Mouse (Mus musculus): ENCODE measurements around the gene Pmm1. TPM values are rescaled to one million over a fixed set of nuclear protein-coding genes. Genes with fewer than 3 reads are reported as not detected.

Pmm1 gene
- polyA plus RNA-seq, 1 experiment = 12.1 TPM

DNA sequence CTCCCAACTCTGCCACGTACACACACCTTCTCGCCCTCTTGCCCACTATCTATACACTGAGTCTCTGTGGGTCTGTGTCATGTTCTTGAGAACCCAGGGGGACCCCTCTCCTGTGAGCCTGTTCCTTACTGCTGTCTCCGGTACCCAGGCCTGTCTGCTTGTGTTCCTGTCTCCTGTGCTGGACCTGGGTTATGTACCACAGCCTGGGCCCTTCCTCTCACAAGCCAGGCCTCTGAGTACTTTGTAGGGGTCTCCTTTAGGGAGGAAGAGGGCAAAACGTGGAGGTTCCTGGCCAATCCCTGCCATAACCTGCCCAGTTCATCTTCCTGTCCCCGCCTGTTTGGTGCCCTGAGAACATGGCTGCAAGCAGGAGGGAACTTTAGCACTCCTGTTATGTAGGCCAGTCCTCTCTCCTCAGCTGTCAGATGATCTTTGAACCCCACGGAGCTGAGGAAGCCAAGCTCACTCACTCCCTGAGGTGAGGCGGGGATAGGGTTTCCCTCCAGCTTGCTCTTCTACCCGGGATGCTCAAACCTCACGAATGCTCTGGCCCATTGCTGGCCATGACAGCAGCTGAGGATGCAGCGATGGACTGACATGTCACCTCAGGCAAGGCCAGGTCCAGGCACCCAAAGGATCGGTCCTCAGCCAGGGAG, 11.1 kb downstream of the Pmm1 start:
- Histone ChIP-seq H3K36me3 (ENCODE audit: control insufficient read depth, insufficient read depth, low read length) (no peaks in the 10 kb centered on the region), H3K27ac (ENCODE audit: control insufficient read depth, insufficient read depth, low read depth, low read length) (no peak overlapping the region), H3K4me1 (ENCODE audit: control insufficient read depth, insufficient read depth, low read length) (no peaks in the 10 kb centered on the region), H3K4me3 (ENCODE audit: control insufficient read depth, low read depth, low read length) (no peak overlapping the region), H3K27me3 (ENCODE audit: control insufficient read depth, insufficient read depth, low read length) (no peaks in the 10 kb centered on the region)
- TF ChIP-seq CTCF (IDR thresholded peaks at IDR 0.05; ENCODE audit: control insufficient read depth, insufficient read depth, insufficient replicate concordance, low read depth, low read length) (no peak), POLR2A (IDR thresholded peaks at IDR 0.05; ENCODE audit: control insufficient read depth, low read depth, low read length) (no peak)

DNA sequence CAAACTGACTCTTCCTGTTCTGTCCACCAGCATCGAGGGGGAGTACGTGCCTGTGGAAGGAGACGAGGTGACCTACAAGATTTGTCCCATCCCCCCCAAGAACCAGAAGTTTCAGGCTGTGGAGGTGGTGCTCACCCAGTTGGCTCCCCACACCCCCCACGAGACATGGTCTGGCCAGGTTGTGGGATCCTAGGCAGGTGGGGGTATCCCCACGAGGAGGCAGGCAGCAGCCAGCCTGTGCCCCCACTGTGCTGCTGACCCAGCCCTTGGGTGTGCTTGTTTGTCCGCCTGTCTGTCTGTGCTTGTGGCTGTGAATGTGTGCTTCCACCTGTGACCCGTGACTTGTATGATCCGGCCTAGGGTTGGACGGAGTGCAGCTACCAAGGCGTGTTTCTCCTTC, 11.7 kb downstream of the Pmm1 start:
- TF ChIP-seq CTCF (IDR thresholded peaks at IDR 0.05; ENCODE audit: control insufficient read depth, insufficient read depth, insufficient replicate concordance, low read depth, low read length) = no peak
- no peak for TF ChIP-seq POLR2A (IDR thresholded peaks at IDR 0.05; ENCODE audit: control insufficient read depth, low read depth, low read length)
- H3K4me3 ChIP-seq (ENCODE audit: control insufficient read depth, low read depth, low read length) = no peak overlapping the region
- H3K27ac ChIP-seq (ENCODE audit: control insufficient read depth, insufficient read depth, low read depth, low read length) = no peak overlapping the region

DNA sequence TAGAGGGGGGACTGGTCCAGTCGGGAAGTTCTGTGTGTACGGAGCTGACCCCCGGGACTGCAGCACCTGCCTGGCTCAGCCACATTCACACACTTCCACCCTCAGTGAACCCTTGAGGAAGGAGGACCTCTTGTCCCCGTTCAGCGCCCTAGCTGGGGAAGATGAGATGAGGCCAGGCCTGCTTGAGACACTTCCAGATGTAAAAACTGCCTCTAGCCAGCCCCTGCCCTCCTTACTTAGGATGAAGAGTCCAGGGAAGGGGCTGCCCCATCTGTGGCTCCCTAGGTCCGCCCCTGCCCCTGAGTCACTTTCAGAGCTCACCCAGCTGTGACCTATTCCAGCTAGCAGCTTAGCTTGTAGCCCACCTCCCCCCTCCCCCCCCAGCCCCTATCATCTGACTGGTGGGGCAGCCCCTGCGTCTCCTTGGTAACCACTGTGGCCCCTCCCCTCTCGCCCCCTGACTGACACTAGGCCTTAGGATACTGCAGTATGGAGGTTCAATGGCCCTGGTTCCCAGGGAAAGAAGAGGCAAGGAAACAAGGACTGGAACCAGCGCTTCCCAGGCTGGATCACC, 17.5 kb downstream of the Pmm1 start:
- no peak for TF ChIP-seq CTCF (IDR thresholded peaks at IDR 0.05; ENCODE audit: control insufficient read depth, insufficient read depth, insufficient replicate concordance, low read depth, low read length)
- no peak for TF ChIP-seq POLR2A (IDR thresholded peaks at IDR 0.05; ENCODE audit: control insufficient read depth, low read depth, low read length)
- H3K4me1 ChIP-seq (ENCODE audit: control insufficient read depth, insufficient read depth, low read length) = peaks cover 9% of the 10 kb centered on the region
- no peaks in the 10 kb centered on the region for H3K36me3 ChIP-seq (ENCODE audit: control insufficient read depth, insufficient read depth, low read length)
- H3K27ac ChIP-seq (ENCODE audit: control insufficient read depth, insufficient read depth, low read depth, low read length) = no peak overlapping the region
- H3K4me3 ChIP-seq (ENCODE audit: control insufficient read depth, low read depth, low read length) = no peak overlapping the region
- H3K27me3 ChIP-seq (ENCODE audit: control insufficient read depth, insufficient read depth, low read length) = no peaks in the 10 kb centered on the region

More for the DNA sequence above, 11.7 kb downstream of the Pmm1 start:
- Histone ChIP-seq H3K4me1 (ENCODE audit: control insufficient read depth, insufficient read depth, low read length) (no peaks in the 10 kb centered on the region), H3K27me3 (ENCODE audit: control insufficient read depth, insufficient read depth, low read length) (no peaks in the 10 kb centered on the region), H3K36me3 (ENCODE audit: control insufficient read depth, insufficient read depth, low read length) (no peaks in the 10 kb centered on the region)

DNA sequence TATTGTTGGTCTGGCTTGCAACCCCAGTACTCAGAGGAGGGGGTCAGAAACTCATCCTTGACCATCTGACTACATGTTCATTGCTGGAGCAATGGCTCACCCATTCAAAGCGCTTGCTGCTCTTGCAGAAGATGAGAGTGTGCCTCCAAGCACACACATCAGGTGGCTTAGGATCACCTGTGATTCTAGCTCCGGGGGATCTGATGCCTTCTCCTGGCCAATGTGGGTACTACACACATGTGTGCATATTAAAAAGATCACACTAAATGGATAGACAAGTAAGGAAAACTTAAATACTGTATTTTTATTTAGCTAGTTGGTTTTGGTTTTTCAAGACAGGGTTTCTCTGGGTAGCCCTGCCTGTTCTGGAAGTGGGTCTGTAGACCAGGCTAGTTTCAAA, 19.7 kb downstream of the Pmm1 start:
- Histone ChIP-seq H3K27ac (ENCODE audit: control insufficient read depth, insufficient read depth, low read depth, low read length) (no peak overlapping the region), H3K4me1 (ENCODE audit: control insufficient read depth, insufficient read depth, low read length) (peaks cover 12% of the 10 kb centered on the region), H3K4me3 (ENCODE audit: control insufficient read depth, low read depth, low read length) (no peak overlapping the region), H3K27me3 (ENCODE audit: control insufficient read depth, insufficient read depth, low read length) (no peaks in the 10 kb centered on the region), H3K36me3 (ENCODE audit: control insufficient read depth, insufficient read depth, low read length) (no peaks in the 10 kb centered on the region)
- no peak for TF ChIP-seq POLR2A (IDR thresholded peaks at IDR 0.05; ENCODE audit: control insufficient read depth, low read depth, low read length)
- TF ChIP-seq CTCF (IDR thresholded peaks at IDR 0.05; ENCODE audit: control insufficient read depth, insufficient read depth, insufficient replicate concordance, low read depth, low read length) = no peak

DNA sequence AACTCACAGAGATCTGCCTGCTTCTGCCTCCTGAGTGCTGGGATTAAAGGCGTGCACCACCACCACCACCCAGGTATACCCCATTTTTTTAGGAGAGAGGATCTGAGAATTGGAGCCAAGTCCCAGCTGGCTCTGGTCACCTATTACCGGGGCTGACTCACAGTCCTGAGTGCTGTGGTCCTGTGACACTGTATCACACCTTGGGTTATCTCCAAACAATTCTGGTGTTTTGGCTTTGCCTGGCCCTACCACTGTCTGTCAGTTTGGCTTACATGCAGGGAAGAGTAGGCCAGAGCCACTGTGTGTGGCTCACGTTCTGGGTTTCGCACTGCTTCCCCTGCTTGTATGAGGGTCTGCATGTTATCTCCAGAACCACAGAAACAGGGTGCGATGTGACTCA, 20.5 kb downstream of the Pmm1 start:
- H3K4me1 ChIP-seq (ENCODE audit: control insufficient read depth, insufficient read depth, low read length) = peaks cover 12% of the 10 kb centered on the region

DNA sequence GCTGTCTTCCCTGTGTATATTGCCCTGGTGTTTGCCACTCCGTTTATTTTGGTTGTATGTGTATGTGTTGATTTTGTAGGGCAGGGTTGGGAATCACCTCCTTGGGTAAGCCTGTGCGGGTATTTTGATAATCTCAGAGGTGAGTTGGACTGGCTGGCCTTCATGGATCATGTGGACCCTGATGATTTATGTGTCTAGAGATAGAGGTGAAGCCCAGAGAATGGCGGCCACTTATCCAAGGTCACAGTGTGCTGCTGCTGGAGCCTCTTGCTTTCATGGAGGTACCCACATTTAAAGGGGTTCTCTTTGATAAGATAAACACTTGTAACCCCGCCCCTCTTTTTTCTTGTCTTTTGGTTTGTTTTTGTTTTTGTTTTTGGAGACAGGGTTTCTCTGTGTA, 21.0 kb downstream of the Pmm1 start:
- TF ChIP-seq CTCF (IDR thresholded peaks at IDR 0.05; ENCODE audit: control insufficient read depth, insufficient read depth, insufficient replicate concordance, low read depth, low read length) (no peak), POLR2A (IDR thresholded peaks at IDR 0.05; ENCODE audit: control insufficient read depth, low read depth, low read length) (no peak)
- no peaks in the 10 kb centered on the region for H3K36me3 ChIP-seq (ENCODE audit: control insufficient read depth, insufficient read depth, low read length)
- H3K27ac ChIP-seq (ENCODE audit: control insufficient read depth, insufficient read depth, low read depth, low read length) = no peak overlapping the region
- H3K27me3 ChIP-seq (ENCODE audit: control insufficient read depth, insufficient read depth, low read length) = no peaks in the 10 kb centered on the region
- no peak overlapping the region for H3K4me3 ChIP-seq (ENCODE audit: control insufficient read depth, low read depth, low read length)
- peaks cover 12% of the 10 kb centered on the region for H3K4me1 ChIP-seq (ENCODE audit: control insufficient read depth, insufficient read depth, low read length)

More for the DNA sequence above, 20.5 kb downstream of the Pmm1 start:
- Histone ChIP-seq H3K27ac (ENCODE audit: control insufficient read depth, insufficient read depth, low read depth, low read length) (no peak overlapping the region), H3K36me3 (ENCODE audit: control insufficient read depth, insufficient read depth, low read length) (no peaks in the 10 kb centered on the region), H3K27me3 (ENCODE audit: control insufficient read depth, insufficient read depth, low read length) (no peaks in the 10 kb centered on the region), H3K4me3 (ENCODE audit: control insufficient read depth, low read depth, low read length) (no peak overlapping the region)
- TF ChIP-seq CTCF (IDR thresholded peaks at IDR 0.05; ENCODE audit: control insufficient read depth, insufficient read depth, insufficient replicate concordance, low read depth, low read length) (no peak), POLR2A (IDR thresholded peaks at IDR 0.05; ENCODE audit: control insufficient read depth, low read depth, low read length) (no peak)

DNA sequence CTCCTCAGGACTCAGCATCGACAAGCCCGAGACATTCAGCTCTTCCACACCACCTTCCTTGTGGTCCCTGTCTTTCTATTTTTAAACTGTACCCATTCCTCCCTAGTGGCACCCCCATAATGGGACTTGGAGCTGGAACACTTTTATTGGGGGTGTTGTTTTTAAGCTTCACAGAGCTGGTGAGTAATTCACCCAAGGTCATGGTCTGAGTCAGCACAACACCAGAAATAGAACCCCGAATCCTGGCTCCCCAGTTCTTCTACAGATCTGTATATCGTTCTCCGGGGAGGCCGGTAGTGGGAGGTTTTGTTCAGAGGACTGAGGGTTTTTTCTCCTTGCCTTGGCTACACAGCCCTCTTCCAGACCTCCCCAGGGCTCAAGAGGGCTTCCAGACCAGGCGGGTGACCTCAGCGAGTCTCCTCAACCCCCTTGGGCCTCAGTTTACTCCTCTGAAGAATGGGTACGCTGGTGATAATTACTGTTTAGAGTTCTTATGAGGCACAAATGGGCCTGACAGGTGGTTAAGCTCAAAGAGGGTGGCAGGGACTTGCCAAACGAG, 21.5 kb downstream of the Pmm1 start:
- Histone ChIP-seq H3K4me1 (ENCODE audit: control insufficient read depth, insufficient read depth, low read length) (peaks cover 12% of the 10 kb centered on the region), H3K4me3 (ENCODE audit: control insufficient read depth, low read depth, low read length) (no peak overlapping the region), H3K27ac (ENCODE audit: control insufficient read depth, insufficient read depth, low read depth, low read length) (no peak overlapping the region), H3K36me3 (ENCODE audit: control insufficient read depth, insufficient read depth, low read length) (no peaks in the 10 kb centered on the region), H3K27me3 (ENCODE audit: control insufficient read depth, insufficient read depth, low read length) (no peaks in the 10 kb centered on the region)
- TF ChIP-seq CTCF (IDR thresholded peaks at IDR 0.05; ENCODE audit: control insufficient read depth, insufficient read depth, insufficient replicate concordance, low read depth, low read length) (no peak), POLR2A (IDR thresholded peaks at IDR 0.05; ENCODE audit: control insufficient read depth, low read depth, low read length) (no peak)

Data from testis, adult 2 months (tissue).